Mouse (Mus musculus): ENCODE measurements at regions not wholly inside any gene's neighbourhood (a gene's known extent, or its start where the extent isn't known, plus 50 kb on each side); places are given as distances from the start of the nearest gene placed in this dataset.

GRCm38 (mm10) chr5:64521401-64521800, 281.8 kb upstream of the Klf3 start:
- no peak for ATAC-seq (replicated peaks; ENCODE audit: low FRiP score)
- Histone ChIP-seq H3K27me3 (ENCODE audit: control insufficient read depth, insufficient read depth, low read length) (no peaks in the 10 kb centered on the region), H3K4me2 (ENCODE audit: low read depth, low read length, severe bottlenecking) (no peak overlapping the region), H3K9me3 (ENCODE audit: control insufficient read depth, low read length) (no peaks in the 10 kb centered on the region), H3K27ac (ENCODE audit: low read depth, low read length) (no peak overlapping the region), H3K9ac (ENCODE audit: low read length) (no peak overlapping the region), H3K36me3 (ENCODE audit: control insufficient read depth, insufficient read depth, low read length) (no peaks in the 10 kb centered on the region), H3K4me1 (replicated peaks; ENCODE audit: control insufficient read depth, insufficient read depth, low read length) (no peaks in the 10 kb centered on the region), H3K4me3 (ENCODE audit: low read depth, low read length) (no peak overlapping the region)
- WGBS = 83% methylated on average over 6 of the region's 6 CpGs
- no peak for DNase-seq (ENCODE audit: low spot score)

- DNase-seq (ENCODE audit: low spot score) (peak; percentile 40), ATAC-seq (replicated peaks; ENCODE audit: low FRiP score) (no peak)
- H3K9me3 ChIP-seq (ENCODE audit: control insufficient read depth, low read length) = no peaks in the 10 kb centered on the region
- H3K27me3 ChIP-seq (ENCODE audit: control insufficient read depth, insufficient read depth, low read length) = no peaks in the 10 kb centered on the region
- H3K27ac ChIP-seq (ENCODE audit: low read depth, low read length) = no peak overlapping the region
- H3K4me3 ChIP-seq (ENCODE audit: low read depth, low read length) = no peak overlapping the region
- no peak overlapping the region for H3K9ac ChIP-seq (ENCODE audit: low read length)
- no peak overlapping the region for H3K4me2 ChIP-seq (ENCODE audit: low read depth, low read length, severe bottlenecking)
- no peaks in the 10 kb centered on the region for H3K4me1 ChIP-seq (replicated peaks; ENCODE audit: control insufficient read depth, insufficient read depth, low read length)
- WGBS = 56% methylated on average over 5 of the region's 5 CpGs
- H3K36me3 ChIP-seq (ENCODE audit: control insufficient read depth, insufficient read depth, low read length) = no peaks in the 10 kb centered on the region
Measured at GRCm38 (mm10) chr5:64521969-64522368, 281.2 kb upstream of the Klf3 start.

- Histone ChIP-seq H3K36me3 (ENCODE audit: control insufficient read depth, insufficient read depth, low read length) (no peaks in the 10 kb centered on the region), H3K4me1 (replicated peaks; ENCODE audit: control insufficient read depth, insufficient read depth, low read length) (no peaks in the 10 kb centered on the region), H3K9ac (ENCODE audit: low read length) (no peak overlapping the region), H3K27ac (ENCODE audit: low read depth, low read length) (no peak overlapping the region), H3K9me3 (ENCODE audit: control insufficient read depth, low read length) (no peaks in the 10 kb centered on the region), H3K27me3 (ENCODE audit: control insufficient read depth, insufficient read depth, low read length) (no peaks in the 10 kb centered on the region), H3K4me2 (ENCODE audit: low read depth, low read length, severe bottlenecking) (no peak overlapping the region), H3K4me3 (ENCODE audit: low read depth, low read length) (no peak overlapping the region)
- DNase-seq (ENCODE audit: low spot score) (peak; percentile 10), ATAC-seq (replicated peaks; ENCODE audit: low FRiP score) (no peak)
- 91% methylated on average over 3 of the region's 3 CpGs for WGBS
Measured at GRCm38 (mm10) chr5:64526521-64526920, 276.7 kb upstream of the Klf3 start.

- WGBS = 83% methylated on average over 3 of the region's 3 CpGs
- H3K4me1 ChIP-seq (replicated peaks; ENCODE audit: control insufficient read depth, insufficient read depth, low read length) = no peaks in the 10 kb centered on the region
- H3K27ac ChIP-seq (ENCODE audit: low read depth, low read length) = no peak overlapping the region
- no peaks in the 10 kb centered on the region for H3K9me3 ChIP-seq (ENCODE audit: control insufficient read depth, low read length)
- no peaks in the 10 kb centered on the region for H3K36me3 ChIP-seq (ENCODE audit: control insufficient read depth, insufficient read depth, low read length)
- ATAC-seq (replicated peaks; ENCODE audit: low FRiP score) (no peak), DNase-seq (ENCODE audit: low spot score) (peak; percentile 5)
- no peak overlapping the region for H3K9ac ChIP-seq (ENCODE audit: low read length)
- no peak overlapping the region for H3K4me3 ChIP-seq (ENCODE audit: low read depth, low read length)
- no peaks in the 10 kb centered on the region for H3K27me3 ChIP-seq (ENCODE audit: control insufficient read depth, insufficient read depth, low read length)
- no peak overlapping the region for H3K4me2 ChIP-seq (ENCODE audit: low read depth, low read length, severe bottlenecking)
Measured at GRCm38 (mm10) chr5:64527962-64528361, 275.2 kb upstream of the Klf3 start.

- DNase-seq (ENCODE audit: low spot score) = no peak
- Histone ChIP-seq H3K27me3 (ENCODE audit: control insufficient read depth, insufficient read depth, low read length) (no peaks in the 10 kb centered on the region), H3K4me1 (replicated peaks; ENCODE audit: control insufficient read depth, insufficient read depth, low read length) (no peaks in the 10 kb centered on the region), H3K27ac (ENCODE audit: low read depth, low read length) (no peak overlapping the region), H3K4me3 (ENCODE audit: low read depth, low read length) (no peak overlapping the region), H3K9me3 (ENCODE audit: control insufficient read depth, low read length) (no peaks in the 10 kb centered on the region), H3K36me3 (ENCODE audit: control insufficient read depth, insufficient read depth, low read length) (no peaks in the 10 kb centered on the region), H3K9ac (ENCODE audit: low read length) (no peak overlapping the region), H3K4me2 (ENCODE audit: low read depth, low read length, severe bottlenecking) (no peak overlapping the region)
- WGBS = 96% methylated on average over 4 of the region's 4 CpGs
- no peak for ATAC-seq (replicated peaks; ENCODE audit: low FRiP score)
Measured at GRCm38 (mm10) chr5:64534371-64534770, 268.8 kb upstream of the Klf3 start.

- H3K4me1 ChIP-seq (replicated peaks; ENCODE audit: control insufficient read depth, insufficient read depth, low read length) = no peaks in the 10 kb centered on the region
- no peaks in the 10 kb centered on the region for H3K36me3 ChIP-seq (ENCODE audit: control insufficient read depth, insufficient read depth, low read length)
- no peaks in the 10 kb centered on the region for H3K9me3 ChIP-seq (ENCODE audit: control insufficient read depth, low read length)
- no peak overlapping the region for H3K4me3 ChIP-seq (ENCODE audit: low read depth, low read length)
- H3K27me3 ChIP-seq (ENCODE audit: control insufficient read depth, insufficient read depth, low read length) = no peaks in the 10 kb centered on the region
- ATAC-seq (replicated peaks; ENCODE audit: low FRiP score) = no peak
- H3K27ac ChIP-seq (ENCODE audit: low read depth, low read length) = no peak overlapping the region
- no peak overlapping the region for H3K4me2 ChIP-seq (ENCODE audit: low read depth, low read length, severe bottlenecking)
- 98% methylated on average over 6 of the region's 6 CpGs for WGBS
- DNase-seq (ENCODE audit: low spot score) = no peak
- no peak overlapping the region for H3K9ac ChIP-seq (ENCODE audit: low read length)
Measured at GRCm38 (mm10) chr5:64534947-64535346, 268.2 kb upstream of the Klf3 start.

GRCm38 (mm10) chr5:64535546-64535945, 267.6 kb upstream of the Klf3 start:
- Histone ChIP-seq H3K4me2 (ENCODE audit: low read depth, low read length, severe bottlenecking) (no peak overlapping the region), H3K9ac (ENCODE audit: low read length) (no peak overlapping the region), H3K4me1 (replicated peaks; ENCODE audit: control insufficient read depth, insufficient read depth, low read length) (no peaks in the 10 kb centered on the region), H3K27me3 (ENCODE audit: control insufficient read depth, insufficient read depth, low read length) (no peaks in the 10 kb centered on the region), H3K27ac (ENCODE audit: low read depth, low read length) (no peak overlapping the region), H3K36me3 (ENCODE audit: control insufficient read depth, insufficient read depth, low read length) (no peaks in the 10 kb centered on the region), H3K9me3 (ENCODE audit: control insufficient read depth, low read length) (no peaks in the 10 kb centered on the region), H3K4me3 (ENCODE audit: low read depth, low read length) (no peak overlapping the region)
- no peak for DNase-seq (ENCODE audit: low spot score)
- WGBS = 92% methylated on average over 4 of the region's 4 CpGs
- ATAC-seq (replicated peaks; ENCODE audit: low FRiP score) = no peak

GRCm38 (mm10) chr5:64536393-64537112, 266.6 kb upstream of the Klf3 start:
- ATAC-seq (replicated peaks; ENCODE audit: low FRiP score) = no peak
- H3K9ac ChIP-seq (ENCODE audit: low read length) = no peak overlapping the region
- no peaks in the 10 kb centered on the region for H3K36me3 ChIP-seq (ENCODE audit: control insufficient read depth, insufficient read depth, low read length)
- H3K4me3 ChIP-seq (ENCODE audit: low read depth, low read length) = no peak overlapping the region
- H3K4me2 ChIP-seq (ENCODE audit: low read depth, low read length, severe bottlenecking) = no peak overlapping the region
- no peak overlapping the region for H3K27ac ChIP-seq (ENCODE audit: low read depth, low read length)
- no peaks in the 10 kb centered on the region for H3K27me3 ChIP-seq (ENCODE audit: control insufficient read depth, insufficient read depth, low read length)
- H3K4me1 ChIP-seq (replicated peaks; ENCODE audit: control insufficient read depth, insufficient read depth, low read length) = no peaks in the 10 kb centered on the region
- DNase-seq (ENCODE audit: low spot score) = no peak
- no peaks in the 10 kb centered on the region for H3K9me3 ChIP-seq (ENCODE audit: control insufficient read depth, low read length)
- WGBS = 83% methylated on average over 20 of the region's 20 CpGs

GRCm38 (mm10) chr5:64537113-64537780, 265.9 kb upstream of the Klf3 start:
- H3K27ac ChIP-seq (ENCODE audit: low read depth, low read length) = no peak overlapping the region
- H3K36me3 ChIP-seq (ENCODE audit: control insufficient read depth, insufficient read depth, low read length) = no peaks in the 10 kb centered on the region
- H3K9me3 ChIP-seq (ENCODE audit: control insufficient read depth, low read length) = no peaks in the 10 kb centered on the region
- no peak overlapping the region for H3K9ac ChIP-seq (ENCODE audit: low read length)
- WGBS = 88% methylated on average over 10 of the region's 10 CpGs
- H3K4me1 ChIP-seq (replicated peaks; ENCODE audit: control insufficient read depth, insufficient read depth, low read length) = no peaks in the 10 kb centered on the region
- no peak for DNase-seq (ENCODE audit: low spot score)
- H3K4me2 ChIP-seq (ENCODE audit: low read depth, low read length, severe bottlenecking) = no peak overlapping the region
- no peaks in the 10 kb centered on the region for H3K27me3 ChIP-seq (ENCODE audit: control insufficient read depth, insufficient read depth, low read length)
- ATAC-seq (replicated peaks; ENCODE audit: low FRiP score) = no peak
- H3K4me3 ChIP-seq (ENCODE audit: low read depth, low read length) = no peak overlapping the region

All from forebrain, embryonic 11.5 days (tissue).